Mouse (Mus musculus) kidney, adult 8-10 months (tissue): ENCODE results near the gene Sfswap.
A peak's percentile ranks its signal among the peaks of the same experiment; 100 is the strongest.
"Not testable (repeated sequence)": the region's sequence is repeated elsewhere in the genome, so short reads cannot be mapped to it uniquely, and the experiment has no call there.

Experiments
- DNase-seq, 2 experiments: peaks; one replicate each; pipeline ENCODE4 v3.0.0; 2022

Sfswap gene

DNA sequence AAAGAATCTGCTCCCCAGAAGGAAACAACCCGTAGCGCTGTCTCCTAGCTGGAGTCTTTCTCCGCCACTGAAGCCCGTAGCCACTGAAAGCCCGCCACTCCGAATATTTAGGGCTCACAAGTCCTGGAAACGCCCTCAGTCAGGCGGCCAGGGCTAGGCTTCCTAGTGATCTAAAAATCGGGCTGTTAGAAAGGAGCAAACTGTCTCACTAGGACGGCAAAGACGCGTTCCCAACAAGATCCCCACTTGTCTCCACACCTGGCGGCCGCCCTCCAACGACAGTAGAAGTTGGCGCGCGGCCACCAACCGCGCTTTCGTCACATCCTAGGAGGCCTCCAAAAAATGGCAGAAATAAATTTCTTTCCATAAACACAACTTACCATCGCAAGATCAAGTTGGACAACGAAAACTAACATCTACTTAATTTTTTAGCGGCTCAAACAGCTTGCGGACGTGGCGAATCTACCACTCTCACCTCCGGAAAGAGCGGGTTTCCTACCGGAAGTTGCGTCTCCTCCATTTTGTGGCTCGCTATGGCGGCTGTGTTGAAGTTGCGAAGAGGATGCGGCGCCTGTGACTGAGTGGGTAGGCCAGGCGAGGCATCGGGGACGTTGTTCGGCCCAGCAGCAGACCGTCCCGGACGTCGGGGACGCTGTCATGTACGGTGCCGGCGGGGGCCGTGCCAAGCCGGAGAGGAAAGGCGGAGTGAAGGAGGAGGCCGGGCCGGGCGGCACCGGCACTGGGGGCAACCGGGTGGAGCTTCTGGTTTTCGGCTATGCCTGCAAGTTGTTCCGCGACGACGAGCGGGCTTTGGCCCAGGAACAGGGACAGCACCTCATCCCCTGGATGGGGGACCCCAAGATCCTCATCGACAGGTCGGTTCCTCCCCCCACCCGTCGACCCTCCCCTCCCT is at the start of gene Sfswap:
Sfswap (plus strand) TSS at position 500 of the 913 bp plus-strand sequence.
- peak; percentile 74 to 86 for DNase-seq

DNA sequence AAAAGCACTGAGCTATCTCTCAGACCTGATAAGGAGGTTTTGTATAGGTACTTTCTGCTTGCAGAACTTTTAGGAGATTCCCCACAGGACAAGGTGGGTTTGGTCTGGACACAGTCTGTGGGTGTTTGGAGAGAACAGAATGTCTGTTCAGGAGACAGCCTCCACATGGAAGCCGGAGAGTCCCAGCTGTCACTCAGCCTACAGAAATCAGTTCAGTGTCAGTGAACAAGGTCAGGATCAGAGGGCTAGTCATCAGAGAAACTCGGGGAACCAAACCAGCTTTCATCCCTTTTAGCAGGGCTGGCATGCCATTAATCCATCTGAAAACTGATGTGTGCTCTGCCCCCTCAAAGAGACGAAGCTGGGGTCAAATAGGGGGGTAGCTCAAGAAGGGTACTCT is 48.5 kb upstream of the Sfswap start:
- no peak for DNase-seq

DNA sequence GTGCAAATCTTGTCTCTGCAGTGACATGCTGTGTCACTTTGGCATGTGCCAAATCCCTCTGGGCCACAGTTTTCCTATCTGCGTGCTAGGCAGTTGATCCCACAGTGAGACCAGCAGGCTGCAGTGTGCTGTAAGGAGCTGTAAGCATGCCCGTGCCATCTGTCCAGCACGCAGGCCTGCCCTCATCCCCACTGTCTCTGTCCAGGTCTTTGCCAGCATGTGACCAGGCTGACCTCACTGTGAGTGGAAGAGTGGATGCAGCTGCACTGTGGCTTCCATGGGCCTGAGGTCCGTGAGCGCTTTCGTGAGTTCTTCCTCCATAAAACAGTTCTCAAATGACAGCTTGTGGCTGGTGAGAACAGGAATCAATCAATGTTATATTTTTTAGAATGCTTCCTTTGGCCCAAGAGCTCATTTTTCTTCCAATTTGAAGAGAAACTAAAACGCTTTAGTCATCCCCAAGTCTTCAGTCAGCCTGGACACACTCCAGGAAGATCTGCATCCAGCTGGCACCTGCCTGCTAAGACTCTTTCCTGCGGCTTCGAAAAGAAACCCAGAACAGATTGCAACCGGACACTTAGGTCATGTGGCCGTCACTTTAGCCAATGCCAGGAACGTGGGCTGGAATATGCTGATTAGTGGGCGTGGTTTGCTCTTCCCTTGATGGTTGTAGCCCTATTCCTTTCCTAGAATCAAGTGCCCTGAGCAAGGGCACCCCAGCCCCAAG is 46.1 kb upstream of the Sfswap start:
- peak; percentile 75 for DNase-seq

DNA sequence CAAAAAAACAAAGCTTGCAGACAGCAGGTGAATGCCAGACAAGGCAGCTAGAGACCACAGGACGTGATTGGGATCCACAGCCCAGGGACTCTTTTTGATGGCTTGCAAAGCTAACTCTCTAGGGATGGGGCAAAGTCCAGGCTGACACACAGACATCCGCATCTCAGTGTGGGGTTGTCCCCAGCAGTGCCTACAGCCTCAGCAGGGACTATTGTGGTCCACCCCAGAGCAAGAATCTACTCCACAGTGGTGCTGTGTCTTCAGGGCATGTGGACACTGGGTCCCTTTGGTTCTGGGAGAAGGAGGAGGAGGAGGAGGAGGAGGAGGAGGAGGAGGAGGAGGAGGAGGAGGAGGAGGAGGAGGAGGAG is 45.5 kb upstream of the Sfswap start:
- DNase-seq = no peak

DNA sequence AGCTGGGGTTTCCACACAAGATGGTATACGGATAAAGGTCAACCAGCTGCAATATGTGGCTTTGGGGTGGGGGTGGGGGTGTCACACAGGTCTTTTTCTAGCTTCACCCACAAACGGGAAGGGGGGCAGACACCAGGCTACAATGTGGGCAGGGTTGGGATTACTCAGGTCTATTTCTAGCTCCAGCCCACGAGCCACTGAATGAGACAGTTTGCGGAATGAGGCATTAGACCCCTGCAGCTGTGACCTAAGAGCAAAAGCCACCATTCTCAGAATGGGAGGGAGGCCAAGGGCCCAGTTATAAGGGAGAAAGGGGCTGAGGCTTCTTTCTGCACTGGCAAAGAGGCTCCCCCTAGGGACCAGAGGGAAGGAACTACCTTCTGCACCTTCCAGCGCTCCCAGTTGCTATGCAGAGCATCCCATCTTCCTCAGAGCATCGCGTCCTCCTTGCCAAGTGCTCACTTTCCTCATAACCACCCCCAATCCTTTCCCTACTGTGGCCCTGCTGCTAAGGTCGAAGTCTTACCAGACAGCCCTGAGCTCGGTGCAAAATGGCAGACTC is 44.4 kb upstream of the Sfswap start:
- no peak for DNase-seq

GRCm38 (mm10) chr5:129458109-129458508 is 42.9 kb upstream of the Sfswap start:
- DNase-seq = no peak

DNA sequence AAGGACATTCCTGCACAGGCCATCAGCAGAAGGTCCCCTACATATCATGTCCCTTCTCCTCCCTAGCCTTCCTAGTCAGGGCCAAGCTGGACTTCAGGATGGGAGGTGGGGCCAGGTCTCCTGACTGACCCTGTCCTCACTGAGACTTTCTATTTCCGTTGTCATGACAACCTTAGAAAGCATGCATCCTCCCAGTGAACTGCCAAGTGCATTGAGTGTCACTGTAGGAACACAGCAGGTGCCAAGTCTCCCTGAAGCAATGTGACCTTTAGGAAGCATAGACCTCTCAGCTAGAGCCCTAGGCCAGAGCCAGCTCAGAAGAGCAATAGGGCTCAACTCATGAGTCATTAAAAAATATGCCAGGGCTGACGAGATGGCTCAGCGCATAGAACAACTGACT is 42.5 kb upstream of the Sfswap start:
- DNase-seq = no peak

DNA sequence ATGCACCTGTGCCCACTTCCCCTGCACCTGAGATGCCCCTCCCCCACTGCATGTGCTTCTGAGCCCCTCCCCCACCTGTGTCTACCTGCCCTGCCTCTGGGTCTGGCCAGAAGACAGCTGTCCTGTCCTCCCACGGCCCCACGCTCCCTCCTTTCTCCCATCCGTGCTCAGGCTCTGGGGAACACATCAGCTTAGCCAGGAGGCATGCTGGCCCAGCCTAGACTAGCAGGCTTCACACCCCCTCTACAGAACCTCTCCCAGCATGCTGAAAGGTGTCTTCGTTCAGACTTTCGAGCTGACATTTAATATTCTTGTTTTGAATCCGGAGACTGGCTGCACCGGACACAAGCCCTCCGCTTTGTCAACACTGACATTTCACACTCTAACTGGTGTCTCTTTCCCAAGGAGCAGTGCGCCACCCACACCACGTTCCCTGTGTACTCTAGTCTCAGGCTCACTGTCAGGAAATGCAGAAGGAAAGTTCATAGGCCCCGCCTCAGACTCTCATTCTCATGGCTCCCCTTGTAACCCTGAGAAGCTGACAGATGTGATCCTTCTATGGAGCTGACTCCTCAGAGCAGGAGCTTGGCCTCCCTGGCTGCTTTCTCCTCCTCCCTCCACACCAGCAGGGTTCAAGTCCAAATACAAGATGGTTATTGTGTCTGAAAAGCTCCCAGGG is 40.1 kb upstream of the Sfswap start:
- DNase-seq = no peak

DNA sequence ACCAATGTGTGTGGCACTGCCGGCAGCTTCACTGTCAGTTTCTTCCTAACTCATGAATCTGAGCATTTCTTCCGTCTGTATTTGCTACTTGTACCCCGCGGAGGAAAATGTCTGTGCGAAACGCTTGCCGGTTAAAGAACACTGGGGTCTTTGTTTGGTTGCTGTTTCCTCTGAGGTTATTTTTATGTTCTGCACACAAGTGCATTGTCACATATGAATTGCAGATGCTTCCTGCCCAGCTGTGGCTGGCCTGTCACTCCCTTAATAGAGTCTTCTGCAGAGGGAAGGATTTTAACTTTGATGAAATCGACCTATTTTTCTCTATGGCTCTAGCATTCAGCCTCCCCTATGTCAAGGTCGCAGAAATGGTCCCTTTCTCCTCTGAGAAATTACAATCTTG is 37.4 kb upstream of the Sfswap start:
- DNase-seq = not testable (repeated sequence)

DNA sequence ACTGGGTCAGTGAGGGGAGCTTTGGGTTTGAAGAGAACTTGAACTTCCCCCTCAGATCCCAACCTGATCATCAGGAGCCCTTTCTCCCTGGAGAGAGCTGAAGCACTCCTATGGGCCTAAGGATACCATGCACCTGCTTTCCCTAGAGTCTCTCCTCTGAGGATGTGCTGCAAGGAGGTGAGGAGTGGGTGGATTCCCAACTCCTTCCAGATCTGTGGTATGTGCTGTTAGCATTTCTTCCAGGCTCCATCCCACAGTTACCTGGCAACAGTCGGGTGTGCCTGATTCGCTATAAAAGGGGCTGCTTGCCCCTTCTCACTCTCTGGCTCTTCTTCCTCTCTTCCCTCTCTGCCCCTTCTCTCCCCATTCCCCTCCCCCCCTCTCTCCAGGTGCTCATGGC is 35.2 kb upstream of the Sfswap start:
- DNase-seq = no peak

- no peak for DNase-seq
These were observed 25.4 kb upstream of the Sfswap start for GRCm38 (mm10) chr5:129475532-129476045.

GRCm38 (mm10) chr5:129489879-129490278 is 11.1 kb upstream of the Sfswap start:
- DNase-seq = no peak

DNA sequence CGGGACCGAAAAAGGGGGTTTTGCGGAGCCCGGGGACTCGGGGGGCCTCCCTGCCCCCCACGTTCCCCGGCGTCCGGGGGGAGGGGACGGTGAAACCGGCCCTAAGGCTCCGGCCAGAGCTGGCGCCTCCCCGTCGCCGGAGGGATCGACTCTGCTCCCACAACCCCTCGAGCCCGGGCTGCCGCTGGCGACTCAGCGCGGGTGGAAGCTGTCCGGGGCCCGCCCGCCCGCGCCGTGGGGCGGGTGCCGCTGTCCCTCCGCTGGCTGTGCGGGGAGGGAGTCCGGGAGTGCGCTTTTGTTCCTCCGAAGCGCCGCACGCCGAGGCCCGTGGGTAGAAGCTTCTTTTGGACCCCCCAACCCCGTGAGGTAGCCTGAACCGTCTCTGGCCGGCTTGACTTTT is 650 bp downstream of the Sfswap start:
- no peak for DNase-seq

- no peak for DNase-seq
These were observed 5.9 kb downstream of the Sfswap start for GRCm38 (mm10) chr5:129506886-129507285.

GRCm38 (mm10) chr5:129518180-129518579 is 17.2 kb downstream of the Sfswap start:
- peak in 1 of 2 experiments; percentile 29 for DNase-seq

- no peak for DNase-seq
These were observed 17.8 kb downstream of the Sfswap start for GRCm38 (mm10) chr5:129518786-129519185.

DNA sequence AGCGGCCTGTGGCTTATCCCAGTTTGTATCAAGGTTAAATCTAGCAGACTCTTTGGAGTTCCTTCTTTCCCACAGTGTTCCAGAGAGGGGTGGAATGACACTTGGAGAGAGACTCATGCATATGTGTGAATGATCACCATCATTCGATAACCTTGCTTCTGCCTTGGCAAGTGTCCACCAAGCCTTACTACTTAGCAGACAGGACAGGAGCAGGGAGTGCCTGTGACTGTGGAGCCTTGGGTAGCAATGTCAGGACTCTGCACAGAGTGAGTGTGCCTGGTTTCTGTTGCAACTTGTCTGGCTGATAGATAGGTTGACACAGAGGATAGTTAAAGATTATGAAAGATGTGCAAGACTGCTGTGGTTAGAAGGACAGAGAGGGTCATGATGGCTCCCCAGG is 18.6 kb downstream of the Sfswap start:
- DNase-seq = no peak

DNA sequence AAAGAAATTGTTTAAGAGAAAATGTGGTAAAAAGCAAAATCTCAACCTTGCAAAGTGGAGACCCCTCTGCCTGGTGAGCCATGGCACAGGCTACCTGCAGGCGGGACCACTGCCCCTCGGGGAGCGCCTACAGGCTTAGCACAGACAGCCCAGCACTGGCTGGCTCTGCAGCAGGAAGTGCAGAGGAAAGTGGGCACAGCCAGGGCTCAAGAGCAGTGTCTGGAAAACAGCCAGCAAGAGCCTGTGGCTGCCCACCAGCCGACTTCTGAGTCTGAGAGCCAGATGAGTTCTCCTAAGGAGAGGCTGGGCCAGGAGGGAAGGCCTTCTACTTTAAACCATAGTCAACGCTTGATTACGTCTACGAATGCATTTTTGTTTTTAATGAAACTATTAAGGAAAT is 20.5 kb downstream of the Sfswap start:
- no peak for DNase-seq

- no peak for DNase-seq
These were observed 20.9 kb downstream of the Sfswap start for GRCm38 (mm10) chr5:129521913-129522312.

- no peak for DNase-seq
These were observed 22.1 kb downstream of the Sfswap start for GRCm38 (mm10) chr5:129523166-129523565.

DNA sequence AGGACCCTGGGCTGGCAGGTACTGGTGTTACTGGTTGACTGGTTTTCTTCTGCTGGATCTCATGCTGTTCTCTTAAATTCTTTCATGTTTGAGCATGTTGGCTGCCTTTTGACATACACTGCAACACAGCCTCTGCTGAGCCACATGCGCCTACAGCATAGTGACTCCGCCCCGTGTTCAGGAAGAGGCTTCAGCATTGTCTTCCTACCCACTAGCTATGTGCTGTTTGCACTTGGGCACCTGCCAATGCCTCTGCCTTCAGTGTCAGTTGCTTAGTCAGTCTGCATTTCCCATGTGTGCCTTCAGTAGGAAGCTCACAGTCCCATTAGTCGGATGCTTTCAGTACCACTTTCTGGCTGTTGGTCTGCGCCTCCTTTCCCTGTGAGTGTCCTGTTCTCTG is 23.7 kb downstream of the Sfswap start:
- DNase-seq = no peak

- no peak for DNase-seq
These were observed 26.1 kb downstream of the Sfswap start for GRCm38 (mm10) chr5:129527162-129527561.

- DNase-seq = no peak
These were observed 28.6 kb downstream of the Sfswap start for GRCm38 (mm10) chr5:129529571-129529970.
